Mouse (Mus musculus) midbrain, embryonic 12.5 days (tissue): ENCODE results near the gene Elmod1. TPM values are rescaled to one million over a fixed set of nuclear protein-coding genes. Genes with fewer than 3 reads are reported as not detected.
A peak's percentile ranks its signal among the peaks of the same experiment; 100 is the strongest.

ENCODE experiments used
- ATAC-seq: fragments of 200-750 bp; cut with Nextera tagmentation; 2 replicates; pipeline ENCODE4 v1.8.0; 2017; ENCODE audit warnings: low read depth, moderate TSS enrichment, moderate library complexity; ENCODE audit not compliant: low FRiP score
- H3K27ac ChIP-seq: fragments of 300-500 bp; sonication (generic); replicated peaks from 2 replicates; pipeline ENCODE4 v1.5.1; 2016; ENCODE audit warnings: mild to moderate bottlenecking
- H3K27me3 ChIP-seq: fragments of 300-500 bp; sonication (generic); 2 replicates; pipeline ENCODE4 v1.6.1; 2016; ENCODE audit warnings: mild to moderate bottlenecking
- H3K36me3 ChIP-seq: fragments of 300-500 bp; sonication (generic); 2 replicates; pipeline ENCODE4 v1.6.1; 2016
- H3K4me1 ChIP-seq: fragments of 300-500 bp; sonication (generic); 2 replicates; pipeline ENCODE4 v1.6.1; 2016
- H3K4me2 ChIP-seq: fragments of 300-500 bp; sonication (generic); replicated peaks from 2 replicates; pipeline ENCODE4 v1.6.1; 2016; ENCODE audit warnings: mild to moderate bottlenecking, moderate library complexity
- H3K4me3 ChIP-seq: fragments of 300-500 bp; sonication (generic); 2 replicates; pipeline ENCODE4 v1.5.1; 2016; ENCODE audit warnings: mild to moderate bottlenecking
- H3K9ac ChIP-seq: fragments of 300-500 bp; sonication (generic); replicated peaks from 2 replicates; pipeline ENCODE4 v1.6.1; 2016; ENCODE audit warnings: mild to moderate bottlenecking, moderate library complexity
- H3K9me3 ChIP-seq: fragments of 300-500 bp; sonication (generic); 2 replicates; pipeline ENCODE4 v1.6.1; 2016; ENCODE audit warnings: mild to moderate bottlenecking
- WGBS: fragments of 180-500 bp; shearing (Covaris S2); methylation state at CpG from one replicate; pipeline ENCODE4 v1.1.7; 2016; 5-methylcytosine and 5-hydroxymethylcytosine counted together
- polyA plus RNA-seq: library from polyadenylated mRNA; unstranded; fragments of >200 nt; fragmentation: Nextera tagmentation; extraction: Ambion mirVana; gene quantifications from 2 replicates; pipeline ENCODE4 v1.2.1, GENCODE M21; 2016

The Elmod1 gene
- polyA plus RNA-seq, 1 experiment from 2014 or later, result 4.5 TPM

DNA sequence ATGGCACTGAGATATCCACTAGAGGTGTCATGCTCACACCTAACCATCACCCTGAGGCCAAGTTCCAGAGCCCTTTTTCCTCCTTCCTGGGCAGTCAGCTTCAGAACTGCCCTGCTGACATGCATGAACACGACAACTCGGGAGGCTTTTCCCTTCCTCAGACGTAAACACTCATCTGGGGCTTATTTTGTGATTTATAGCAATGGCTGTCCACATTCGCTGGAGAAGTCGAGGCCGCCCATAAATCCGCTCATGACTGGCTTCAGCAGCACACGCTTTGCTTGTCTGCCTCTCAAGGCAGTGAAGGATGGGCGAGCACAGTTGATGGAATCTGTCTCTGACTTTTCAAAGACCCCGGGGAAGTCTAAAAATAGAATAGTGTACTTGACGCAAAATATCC lies 18.1 kb downstream of the Elmod1 start:
- no peak for ATAC-seq
- Histone ChIP-seq H3K4me1 (no peaks in the 10 kb centered on the region; the same call in 1 of the 2 replicates), H3K9ac (no peak overlapping the region), H3K9me3 (no peaks in the 10 kb centered on the region), H3K27ac (no peak overlapping the region), H3K4me3 (no peak overlapping the region), H3K36me3 (no peaks in the 10 kb centered on the region), H3K4me2 (no peak overlapping the region), H3K27me3 (no peaks in the 10 kb centered on the region)
- WGBS, result 88% methylated on average over 11 of the region's 11 CpGs

GRCm38 (mm10) chr9:53954853-53955252 lies 20.2 kb downstream of the Elmod1 start:
- Histone ChIP-seq H3K4me1 (no peaks in the 10 kb centered on the region; the same call in 1 of the 2 replicates), H3K36me3 (no peaks in the 10 kb centered on the region), H3K27ac (no peak overlapping the region), H3K9me3 (no peaks in the 10 kb centered on the region), H3K4me2 (peak overlapping the region; percentile 28), H3K4me3 (no peak overlapping the region), H3K9ac (no peak overlapping the region), H3K27me3 (no peaks in the 10 kb centered on the region)
- no peak for ATAC-seq
- WGBS, result 15% methylated on average over 6 of the region's 6 CpGs

DNA sequence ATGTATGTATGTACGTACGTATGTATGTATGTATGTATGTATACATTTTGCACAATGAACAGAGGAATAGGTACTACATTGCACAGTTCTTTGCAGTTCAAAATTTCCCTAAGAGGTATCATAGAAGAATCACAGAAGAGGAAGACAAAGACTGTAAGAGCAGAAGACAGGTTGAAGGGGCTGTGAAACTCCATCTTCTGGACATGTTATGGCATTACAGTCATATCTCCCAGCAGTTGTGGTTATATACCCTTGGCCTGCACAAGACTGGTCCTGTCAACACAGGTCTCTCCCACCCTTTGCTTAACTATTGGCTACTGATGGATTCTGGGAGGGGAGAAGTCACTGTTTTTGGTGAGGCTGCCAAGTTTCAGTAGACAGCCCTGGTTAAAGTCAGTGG lies 27.6 kb downstream of the Elmod1 start:
- Histone ChIP-seq H3K4me3 (no peak overlapping the region), H3K9ac (no peak overlapping the region), H3K27me3 (no peaks in the 10 kb centered on the region), H3K4me2 (no peak overlapping the region), H3K4me1 (no peaks in the 10 kb centered on the region), H3K36me3 (no peaks in the 10 kb centered on the region), H3K27ac (no peak overlapping the region), H3K9me3 (no peaks in the 10 kb centered on the region)
- no peak for ATAC-seq
- 95% methylated on average over 2 of the region's 2 CpGs for WGBS

DNA sequence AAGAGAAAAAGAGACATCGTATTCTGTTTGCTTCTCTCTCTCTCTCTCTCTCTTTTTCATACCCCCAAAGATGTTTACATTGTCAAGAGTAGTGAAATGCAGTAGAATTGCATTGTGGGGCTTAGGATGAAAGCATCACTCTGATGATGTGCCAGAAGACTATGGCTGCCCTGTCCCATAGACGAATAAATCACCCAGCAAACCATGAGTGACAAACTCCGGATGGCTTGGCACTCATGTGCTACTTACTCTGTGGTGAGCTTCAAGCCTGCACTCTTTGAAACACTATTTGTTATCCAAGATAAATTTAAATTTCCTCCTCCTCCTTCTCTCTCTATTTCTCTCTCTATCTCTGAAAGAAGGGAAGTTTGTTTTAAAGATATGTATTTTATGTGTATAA lies 36.5 kb downstream of the Elmod1 start:
- Histone ChIP-seq H3K27me3 (no peaks in the 10 kb centered on the region; the same call in 1 of the 2 replicates), H3K4me1 (no peaks in the 10 kb centered on the region), H3K36me3 (no peaks in the 10 kb centered on the region), H3K4me2 (no peak overlapping the region), H3K9me3 (no peaks in the 10 kb centered on the region), H3K9ac (no peak overlapping the region), H3K27ac (no peak overlapping the region), H3K4me3 (no peak overlapping the region)
- 79% methylated on average over 3 of the region's 3 CpGs for WGBS
- no peak for ATAC-seq

DNA sequence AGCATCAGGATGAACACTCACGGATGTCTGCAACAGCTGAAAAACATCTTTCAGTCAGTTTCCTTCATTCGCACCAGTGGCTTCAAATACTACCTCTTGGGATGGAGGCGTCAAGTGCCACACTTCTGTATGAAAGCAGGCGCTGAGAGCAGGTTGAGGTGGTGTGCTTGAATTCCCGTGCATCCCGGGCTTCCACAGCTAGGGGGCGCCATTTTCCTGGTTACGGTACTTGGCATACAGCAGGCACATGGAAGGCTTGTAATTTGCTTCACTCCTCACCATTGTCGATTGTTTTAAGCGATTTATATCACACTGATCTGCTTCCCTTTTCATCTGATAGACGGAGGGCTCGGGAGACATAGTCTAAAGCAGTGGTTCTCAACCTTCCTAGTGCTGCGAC lies 40.9 kb downstream of the Elmod1 start:
- 66% methylated on average over 13 of the region's 13 CpGs for WGBS
- Histone ChIP-seq H3K9me3 (no peaks in the 10 kb centered on the region), H3K4me3 (no peak overlapping the region), H3K27ac (no peak overlapping the region), H3K4me1 (no peaks in the 10 kb centered on the region), H3K4me2 (no peak overlapping the region), H3K36me3 (no peaks in the 10 kb centered on the region), H3K9ac (no peak overlapping the region), H3K27me3 (no peaks in the 10 kb centered on the region; the same call in 1 of the 2 replicates)
- ATAC-seq, result no peak

DNA sequence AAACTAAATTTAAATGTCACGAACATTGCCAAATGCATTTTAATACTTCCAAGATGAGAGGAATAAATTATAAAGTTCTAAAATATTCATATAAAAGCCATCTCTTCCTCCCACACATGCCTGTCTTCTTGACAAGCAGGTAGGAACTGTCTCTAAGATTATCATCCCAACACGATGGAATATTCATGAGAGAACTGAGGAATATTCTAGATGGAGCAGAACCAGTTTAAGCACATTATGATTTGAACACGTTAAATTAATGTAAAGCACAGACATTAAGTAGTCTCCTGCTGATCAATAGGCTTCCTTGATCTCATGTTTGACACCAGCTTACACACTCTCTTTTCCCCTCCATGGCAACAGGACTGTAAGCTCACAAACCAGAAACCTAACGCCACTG lies 41.7 kb downstream of the Elmod1 start:
- H3K9ac ChIP-seq, result no peak overlapping the region
- H3K36me3 ChIP-seq, result no peaks in the 10 kb centered on the region
- H3K4me2 ChIP-seq, result no peak overlapping the region
- WGBS, result 79% methylated on average over 4 of the region's 4 CpGs
- H3K4me1 ChIP-seq, result no peaks in the 10 kb centered on the region
- H3K4me3 ChIP-seq, result no peak overlapping the region
- H3K27ac ChIP-seq, result no peak overlapping the region
- no peaks in the 10 kb centered on the region; the same call in 1 of the 2 replicates for H3K27me3 ChIP-seq
- no peaks in the 10 kb centered on the region for H3K9me3 ChIP-seq
- ATAC-seq, result no peak

DNA sequence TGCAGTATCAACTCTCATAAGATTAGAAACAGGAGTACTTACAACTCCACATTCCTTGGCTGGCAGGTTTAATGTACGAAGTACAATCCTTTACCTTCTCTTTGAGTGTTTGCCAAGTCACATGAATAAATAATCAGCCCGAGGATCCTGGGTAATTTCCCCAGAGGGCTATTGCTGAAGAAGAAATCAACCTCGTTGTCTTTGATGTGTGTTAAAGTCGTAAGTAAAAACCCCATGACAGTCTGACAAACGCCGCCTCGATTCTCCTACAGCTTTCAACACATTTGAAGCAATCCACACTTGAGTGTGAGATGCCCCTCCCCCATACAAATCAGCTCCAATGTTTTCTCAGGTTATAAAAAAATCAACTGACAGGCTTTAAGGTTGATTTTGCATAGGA lies 44.2 kb downstream of the Elmod1 start:
- no peaks in the 10 kb centered on the region for H3K27me3 ChIP-seq
- no peak overlapping the region for H3K4me2 ChIP-seq
- ATAC-seq, result no peak
- H3K36me3 ChIP-seq, result no peaks in the 10 kb centered on the region
- H3K9ac ChIP-seq, result no peak overlapping the region
- no peaks in the 10 kb centered on the region for H3K9me3 ChIP-seq
- peak overlapping the region; percentile 15; the same call in 1 of the 2 replicates for H3K27ac ChIP-seq
- 64% methylated on average over 7 of the region's 7 CpGs for WGBS
- no peaks in the 10 kb centered on the region for H3K4me1 ChIP-seq
- H3K4me3 ChIP-seq, result no peak overlapping the region

DNA sequence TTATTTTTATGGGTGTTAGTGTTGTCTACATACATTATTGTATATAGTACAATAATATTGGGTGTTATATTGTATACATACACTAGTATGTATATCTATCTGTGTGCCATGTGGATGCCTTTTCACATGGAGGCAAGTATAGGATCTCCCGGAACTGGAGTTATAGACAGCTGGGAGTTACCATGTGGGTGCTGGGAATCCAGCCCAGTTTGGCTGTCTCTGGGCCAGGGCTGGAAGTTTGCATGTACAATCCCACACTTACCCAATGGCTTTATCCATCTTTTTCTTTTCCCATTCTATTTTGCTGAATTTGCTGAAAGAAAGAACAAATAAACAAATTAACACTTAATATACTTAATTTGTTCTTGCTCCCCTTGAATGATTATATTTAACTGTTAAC lies 54.0 kb downstream of the Elmod1 start:
- Histone ChIP-seq H3K9ac (no peak overlapping the region), H3K9me3 (0 out of 2 replicates have a peak, but pooled peaks cover 6% of the 10 kb centered on the region), H3K4me3 (no peak overlapping the region), H3K4me1 (no peaks in the 10 kb centered on the region), H3K36me3 (no peaks in the 10 kb centered on the region), H3K27me3 (no peaks in the 10 kb centered on the region), H3K27ac (no peak overlapping the region), H3K4me2 (no peak overlapping the region)
- no peak for ATAC-seq
- 91% methylated on average over 1 of the region's 1 CpGs for WGBS

- Histone ChIP-seq H3K4me1 (no peaks in the 10 kb centered on the region), H3K4me3 (no peak overlapping the region), H3K9me3 (0 out of 2 replicates have a peak, but pooled peaks cover 6% of the 10 kb centered on the region), H3K4me2 (no peak overlapping the region), H3K9ac (no peak overlapping the region), H3K36me3 (no peaks in the 10 kb centered on the region), H3K27me3 (no peaks in the 10 kb centered on the region), H3K27ac (peak overlapping the region; percentile 58)
- ATAC-seq, result no peak
- 78% methylated on average over 10 of the region's 10 CpGs for WGBS
Observed at GRCm38 (mm10) chr9:53915929-53916721, 59.0 kb downstream of the Elmod1 start.

GRCm38 (mm10) chr9:53910823-53911222 lies 64.3 kb downstream of the Elmod1 start:
- H3K27ac ChIP-seq, result no peak overlapping the region
- no peaks in the 10 kb centered on the region for H3K4me1 ChIP-seq
- H3K9me3 ChIP-seq, result no peaks in the 10 kb centered on the region
- no peak for ATAC-seq
- H3K27me3 ChIP-seq, result no peaks in the 10 kb centered on the region
- 89% methylated on average over 2 of the region's 2 CpGs for WGBS
- no peak overlapping the region for H3K9ac ChIP-seq
- no peaks in the 10 kb centered on the region for H3K36me3 ChIP-seq
- H3K4me2 ChIP-seq, result no peak overlapping the region
- no peak overlapping the region for H3K4me3 ChIP-seq

DNA sequence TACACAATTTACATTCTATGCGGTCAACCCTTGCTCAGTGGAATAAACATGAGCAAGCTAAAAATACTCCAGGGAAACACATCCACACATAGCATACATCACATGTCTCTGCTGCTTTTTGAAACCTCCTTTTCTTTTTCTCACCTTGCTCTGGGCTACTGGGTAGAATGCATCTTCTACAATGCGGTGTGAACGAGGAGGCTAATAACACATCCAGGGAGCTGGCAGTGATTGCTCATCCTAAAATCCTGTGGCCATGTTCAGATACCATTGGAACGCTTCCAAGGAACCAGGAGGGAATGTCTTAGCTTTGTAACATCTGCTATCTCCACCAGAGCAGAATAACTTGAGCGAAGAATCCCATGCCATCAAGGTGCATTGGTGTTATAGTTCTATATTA lies 64.8 kb downstream of the Elmod1 start:
- no peak overlapping the region for H3K27ac ChIP-seq
- no peak overlapping the region for H3K9ac ChIP-seq
- H3K27me3 ChIP-seq, result no peaks in the 10 kb centered on the region
- H3K9me3 ChIP-seq, result no peaks in the 10 kb centered on the region
- no peaks in the 10 kb centered on the region for H3K36me3 ChIP-seq
- no peaks in the 10 kb centered on the region for H3K4me1 ChIP-seq
- no peak for ATAC-seq
- H3K4me2 ChIP-seq, result no peak overlapping the region
- no peak overlapping the region for H3K4me3 ChIP-seq
- WGBS, result 92% methylated on average over 5 of the region's 5 CpGs

- no peaks in the 10 kb centered on the region for H3K27me3 ChIP-seq
- H3K36me3 ChIP-seq, result no peaks in the 10 kb centered on the region
- H3K27ac ChIP-seq, result no peak overlapping the region
- no peak overlapping the region for H3K9ac ChIP-seq
- H3K9me3 ChIP-seq, result no peaks in the 10 kb centered on the region
- no peak overlapping the region for H3K4me3 ChIP-seq
- ATAC-seq, result no peak
- 89% methylated on average over 10 of the region's 10 CpGs for WGBS
- H3K4me2 ChIP-seq, result no peak overlapping the region
- H3K4me1 ChIP-seq, result no peaks in the 10 kb centered on the region
Observed at GRCm38 (mm10) chr9:53906798-53907197, 68.3 kb downstream of the Elmod1 start.

GRCm38 (mm10) chr9:53905418-53905817 lies 69.7 kb downstream of the Elmod1 start:
- WGBS, result 49% methylated on average over 3 of the region's 3 CpGs
- ATAC-seq, result no peak
- H3K4me3 ChIP-seq, result no peak overlapping the region
- H3K27me3 ChIP-seq, result no peaks in the 10 kb centered on the region
- H3K36me3 ChIP-seq, result no peaks in the 10 kb centered on the region
- H3K9ac ChIP-seq, result no peak overlapping the region
- H3K4me2 ChIP-seq, result no peak overlapping the region
- H3K4me1 ChIP-seq, result no peaks in the 10 kb centered on the region
- no peaks in the 10 kb centered on the region for H3K9me3 ChIP-seq
- H3K27ac ChIP-seq, result no peak overlapping the region
